Mouse (Mus musculus): ENCODE measurements around the gene Hrc. TPM values are rescaled to one million over a fixed set of nuclear protein-coding genes. Genes with fewer than 3 reads are reported as not detected.

Gene Hrc
- total and polyA plus RNA-seq, 2 experiments = 0.28 TPM; not detected in 1

DNA sequence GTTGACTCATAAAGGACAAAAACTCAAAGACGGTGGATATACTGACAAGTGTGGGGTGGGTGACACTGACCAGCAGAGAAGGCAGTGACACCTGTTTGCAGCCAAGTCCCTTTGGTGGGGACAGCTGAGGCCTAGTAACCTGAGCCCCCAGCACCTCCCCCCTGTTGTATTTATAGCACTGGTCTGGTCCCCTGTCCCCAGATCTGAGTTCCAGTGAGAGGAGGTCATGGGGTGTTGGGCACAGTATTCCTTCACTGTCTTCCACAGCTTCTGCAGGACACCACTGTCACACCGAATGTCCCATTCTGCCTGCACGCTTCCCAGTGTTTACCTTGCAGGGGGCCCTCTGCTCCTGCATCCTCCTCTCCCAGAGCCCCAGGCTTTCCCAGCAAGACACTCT, 485 bp upstream of the Hrc start:
- no peak overlapping the region for H3K4me3 ChIP-seq (ENCODE audit: insufficient read depth, low read depth, low read length)
- no peak overlapping the region for H3K9ac ChIP-seq (ENCODE audit: low read depth, low read length)
- no peaks in the 10 kb centered on the region for H3K36me3 ChIP-seq (ENCODE audit: control insufficient read depth, insufficient read depth, low read length)
- H3K4me1 ChIP-seq (ENCODE audit: control insufficient read depth, insufficient read depth, low read length) = no peaks in the 10 kb centered on the region; the same call in 1 of the 2 replicates
- peaks cover 10% of the 10 kb centered on the region; the same call in 1 of the 2 replicates for H3K27me3 ChIP-seq (ENCODE audit: control insufficient read depth, insufficient read depth, low read length)
- no peak for TF ChIP-seq CTCF (IDR thresholded peaks at IDR 0.05; ENCODE audit: low read depth, low read length)
- TF ChIP-seq POLR2A (IDR thresholded peaks at IDR 0.05; ENCODE audit: extremely low read depth, insufficient read depth, low read length) = no peak
- WGBS = 71% methylated on average over 3 of the region's 3 CpGs
- no peak for DNase-seq (ENCODE audit: extremely low read depth, low read depth, low spot score)
- no peak overlapping the region for H3K27ac ChIP-seq (replicated peaks; ENCODE audit: insufficient read depth, low read depth, low read length)
- no peaks in the 10 kb centered on the region for H3K79me2 ChIP-seq (ENCODE audit: control insufficient read depth, insufficient read depth, low read length)

DNA sequence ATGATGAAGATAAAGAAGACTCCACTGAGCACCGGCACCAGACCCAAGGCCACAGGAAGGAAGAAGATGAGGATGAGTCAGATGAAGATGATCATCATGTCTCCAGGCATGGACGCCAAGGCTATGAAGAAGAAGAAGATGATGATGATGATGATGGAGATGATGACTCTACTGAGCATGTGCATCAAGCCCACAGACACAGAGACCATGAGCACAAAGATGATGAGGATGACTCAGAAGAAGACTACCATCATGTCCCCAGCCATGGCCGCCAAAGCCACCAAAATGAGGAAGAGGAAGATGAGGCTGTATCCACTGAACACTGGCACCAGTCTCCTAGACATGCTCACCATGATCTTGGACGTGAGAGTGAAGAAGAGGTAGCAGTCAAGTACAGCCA, 1.2 kb downstream of the Hrc start:
- WGBS = 92% methylated on average over 4 of the region's 4 CpGs
- no peak for DNase-seq (ENCODE audit: extremely low read depth, low read depth, low spot score)
- Histone ChIP-seq H3K4me1 (ENCODE audit: control insufficient read depth, insufficient read depth, low read length) (no peaks in the 10 kb centered on the region; the same call in 1 of the 2 replicates), H3K4me3 (ENCODE audit: insufficient read depth, low read depth, low read length) (no peak overlapping the region), H3K27me3 (ENCODE audit: control insufficient read depth, insufficient read depth, low read length) (peaks cover 10% of the 10 kb centered on the region; the same call in 1 of the 2 replicates), H3K9ac (ENCODE audit: low read depth, low read length) (no peak overlapping the region), H3K79me2 (ENCODE audit: control insufficient read depth, insufficient read depth, low read length) (no peaks in the 10 kb centered on the region), H3K36me3 (ENCODE audit: control insufficient read depth, insufficient read depth, low read length) (no peaks in the 10 kb centered on the region), H3K27ac (replicated peaks; ENCODE audit: insufficient read depth, low read depth, low read length) (no peak overlapping the region)
- TF ChIP-seq CTCF (IDR thresholded peaks at IDR 0.05; ENCODE audit: low read depth, low read length) (no peak), POLR2A (IDR thresholded peaks at IDR 0.05; ENCODE audit: extremely low read depth, insufficient read depth, low read length) (no peak)

DNA sequence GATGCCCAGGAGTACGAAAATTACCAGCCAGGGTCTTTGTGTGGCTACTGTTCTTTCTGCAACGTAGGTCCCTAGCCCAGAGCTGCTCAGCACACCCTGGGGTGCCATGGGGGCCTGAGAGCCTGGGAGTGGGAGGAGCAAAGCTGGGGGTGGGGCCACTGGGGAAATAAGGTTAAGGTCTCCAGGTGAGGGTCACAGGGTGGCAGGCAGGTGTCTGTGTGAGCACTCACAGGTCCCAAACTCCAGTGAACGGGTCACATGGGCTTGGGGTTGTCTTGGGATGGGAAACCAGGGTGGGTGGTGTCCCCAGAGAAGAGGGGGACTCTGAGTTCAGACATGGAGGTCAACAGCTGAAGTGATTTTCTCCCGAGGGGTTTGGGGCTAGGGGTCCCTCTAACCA, 2.4 kb downstream of the Hrc start:
- H3K4me3 ChIP-seq (ENCODE audit: insufficient read depth, low read depth, low read length) = no peak overlapping the region
- H3K9ac ChIP-seq (ENCODE audit: low read depth, low read length) = no peak overlapping the region
- no peak for TF ChIP-seq CTCF (IDR thresholded peaks at IDR 0.05; ENCODE audit: low read depth, low read length)
- TF ChIP-seq POLR2A (IDR thresholded peaks at IDR 0.05; ENCODE audit: extremely low read depth, insufficient read depth, low read length) = no peak
- no peaks in the 10 kb centered on the region for H3K79me2 ChIP-seq (ENCODE audit: control insufficient read depth, insufficient read depth, low read length)
- H3K27me3 ChIP-seq (ENCODE audit: control insufficient read depth, insufficient read depth, low read length) = peaks cover 10% of the 10 kb centered on the region; the same call in 1 of the 2 replicates
- no peaks in the 10 kb centered on the region; the same call in 1 of the 2 replicates for H3K4me1 ChIP-seq (ENCODE audit: control insufficient read depth, insufficient read depth, low read length)
- no peaks in the 10 kb centered on the region for H3K36me3 ChIP-seq (ENCODE audit: control insufficient read depth, insufficient read depth, low read length)
- WGBS = 14% methylated on average over 4 of the region's 4 CpGs
- DNase-seq (ENCODE audit: extremely low read depth, low read depth, low spot score) = no peak
- no peak overlapping the region for H3K27ac ChIP-seq (replicated peaks; ENCODE audit: insufficient read depth, low read depth, low read length)

DNA sequence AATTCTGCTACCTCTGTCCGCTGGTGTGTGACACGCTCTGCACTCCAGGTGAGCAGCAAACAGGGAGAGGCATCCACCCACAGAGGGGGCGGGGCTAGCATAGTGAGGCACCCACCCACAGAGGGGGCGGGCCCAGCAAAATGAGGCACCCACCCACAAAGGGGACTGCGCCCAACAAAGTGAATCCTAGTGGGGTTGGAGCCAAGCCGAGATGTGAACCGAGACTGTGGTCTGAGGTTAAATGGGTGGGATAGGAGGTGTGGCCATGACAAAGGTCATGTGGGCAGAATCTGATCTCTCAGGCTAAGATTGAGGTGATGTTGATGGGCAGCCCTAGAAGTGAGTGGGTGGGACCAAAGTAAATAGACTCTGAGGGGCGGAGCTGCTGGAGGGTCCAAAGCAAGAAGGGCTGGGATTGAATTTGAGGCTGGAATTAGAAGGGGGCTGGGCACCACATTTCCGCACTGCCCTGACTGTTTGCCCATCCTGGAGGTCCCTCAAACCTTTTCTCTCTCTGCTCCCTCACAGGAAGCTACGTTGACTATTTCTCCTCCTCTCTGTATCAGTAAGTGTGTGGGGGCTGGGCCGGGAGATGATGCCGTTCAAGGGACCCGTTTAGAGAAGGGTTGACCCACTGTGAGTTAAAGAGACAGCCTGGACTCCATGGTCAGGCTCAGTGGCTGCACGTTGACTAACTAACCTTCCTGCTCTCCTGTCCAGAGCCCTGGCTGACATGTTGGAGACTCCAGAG, 3.2 kb downstream of the Hrc start:
- Histone ChIP-seq H3K79me2 (ENCODE audit: control insufficient read depth, insufficient read depth, low read length) (no peaks in the 10 kb centered on the region), H3K4me3 (ENCODE audit: insufficient read depth, low read depth, low read length) (no peak overlapping the region), H3K9ac (ENCODE audit: low read depth, low read length) (no peak overlapping the region), H3K36me3 (ENCODE audit: control insufficient read depth, insufficient read depth, low read length) (no peaks in the 10 kb centered on the region), H3K27ac (replicated peaks; ENCODE audit: insufficient read depth, low read depth, low read length) (no peak overlapping the region), H3K27me3 (ENCODE audit: control insufficient read depth, insufficient read depth, low read length) (peaks cover 10% of the 10 kb centered on the region; the same call in 1 of the 2 replicates), H3K4me1 (ENCODE audit: control insufficient read depth, insufficient read depth, low read length) (no peaks in the 10 kb centered on the region)
- 5% methylated on average over 14 of the region's 14 CpGs for WGBS
- TF ChIP-seq CTCF (IDR thresholded peaks at IDR 0.05; ENCODE audit: low read depth, low read length) (no peak), POLR2A (IDR thresholded peaks at IDR 0.05; ENCODE audit: extremely low read depth, insufficient read depth, low read length) (no peak)
- DNase-seq (ENCODE audit: extremely low read depth, low read depth, low spot score) = no peak

DNA sequence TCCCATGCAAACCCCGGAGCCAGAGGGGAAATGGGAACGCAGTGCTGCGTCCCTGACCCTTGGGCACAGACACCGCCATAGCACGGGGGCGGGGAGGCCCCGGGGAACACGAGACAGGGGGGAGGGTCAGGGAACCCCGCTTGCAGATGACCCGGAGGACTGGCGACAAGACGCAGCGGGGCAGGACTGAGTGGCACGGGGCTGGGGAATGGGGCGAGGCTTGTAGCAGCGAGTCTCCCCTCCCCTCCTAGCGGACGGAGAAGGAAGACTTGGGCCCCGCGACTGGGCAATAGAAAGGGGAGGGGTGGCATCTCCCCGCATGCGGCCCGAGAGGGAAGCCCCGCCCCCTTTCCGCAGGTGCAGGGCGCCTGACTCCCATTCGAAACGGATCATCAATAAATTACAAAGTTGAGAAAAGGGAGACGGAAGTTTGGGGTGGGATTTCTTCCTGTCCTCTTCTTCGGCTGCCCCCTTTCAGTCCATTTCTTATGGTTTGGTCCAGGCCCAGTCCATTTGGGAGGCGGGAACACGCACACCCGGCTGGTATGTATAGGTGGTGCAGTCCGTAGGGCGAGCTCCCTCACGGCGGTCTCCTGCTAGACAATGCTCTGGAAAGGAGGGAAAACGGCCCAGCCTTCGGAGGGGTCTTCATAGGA, 4.4 kb downstream of the Hrc start:
- Histone ChIP-seq H3K4me3 (ENCODE audit: insufficient read depth, low read depth, low read length) (peak overlapping the region; percentile 57), H3K27ac (replicated peaks; ENCODE audit: insufficient read depth, low read depth, low read length) (no peak overlapping the region), H3K27me3 (ENCODE audit: control insufficient read depth, insufficient read depth, low read length) (peaks cover 10% of the 10 kb centered on the region; the same call in 1 of the 2 replicates), H3K4me1 (ENCODE audit: control insufficient read depth, insufficient read depth, low read length) (no peaks in the 10 kb centered on the region), H3K36me3 (ENCODE audit: control insufficient read depth, insufficient read depth, low read length) (no peaks in the 10 kb centered on the region), H3K79me2 (ENCODE audit: control insufficient read depth, insufficient read depth, low read length) (no peaks in the 10 kb centered on the region), H3K9ac (ENCODE audit: low read depth, low read length) (peak overlapping the region; percentile 22)
- peak; percentile 31 for DNase-seq (ENCODE audit: extremely low read depth, low read depth, low spot score)
- TF ChIP-seq CTCF (IDR thresholded peaks at IDR 0.05; ENCODE audit: low read depth, low read length) = 0 out of 2 replicates have a peak, but pooled peaks have one; percentile 9
- TF ChIP-seq POLR2A (IDR thresholded peaks at IDR 0.05; ENCODE audit: extremely low read depth, insufficient read depth, low read length) = no peak
- WGBS = under 1% methylated on average over 39 of the region's 39 CpGs

All from liver, adult 2 months (tissue).